Mouse (Mus musculus) spleen, adult 2 months (tissue): ENCODE results near the gene Trip13. TPM values are rescaled to one million over a fixed set of nuclear protein-coding genes. Genes with fewer than 3 reads are reported as not detected.

Experiments
- DNase-seq, 2 experiments: peaks; one replicate each; pipeline versions ENCODE4 v3.0.0 to v3.0.0-alpha.2; 2012 to 2021; ENCODE audit warnings: low spot score in 2 of 2, low read depth in 1 of 2
- H3K27ac ChIP-seq: fragments of 200-500 bp; 2 replicates; pipeline ENCODE4 v1.5.1; 2012; ENCODE audit warnings: low read length, inconsistent platforms; ENCODE audit not compliant: insufficient read depth
- H3K27me3 ChIP-seq: fragments of 200-500 bp; 2 replicates; pipeline ENCODE4 v1.6.1; 2012; ENCODE audit warnings: mild to moderate bottlenecking, moderate library complexity, low read length, inconsistent platforms; ENCODE audit not compliant: control insufficient read depth, insufficient read depth
- H3K36me3 ChIP-seq: fragments of 200-500 bp; 2 replicates; pipeline ENCODE4 v1.6.1; 2012; ENCODE audit warnings: mild to moderate bottlenecking, low read length, inconsistent platforms; ENCODE audit not compliant: control insufficient read depth, insufficient read depth
- H3K4me1 ChIP-seq: fragments of 200-500 bp; 2 replicates; pipeline ENCODE4 v1.6.1; 2011; ENCODE audit warnings: inconsistent platforms; ENCODE audit not compliant: control insufficient read depth, insufficient read depth, insufficient read length
- H3K4me3 ChIP-seq: fragments of 200-500 bp; 2 replicates; pipeline ENCODE4 v1.5.1; 2011; ENCODE audit warnings: mild to moderate bottlenecking, inconsistent platforms; ENCODE audit not compliant: insufficient read depth, insufficient read length; ENCODE audit errors: extremely low read depth
- CTCF ChIP-seq: fragments of 200-500 bp; IDR thresholded peaks from 2 replicates; pipeline ENCODE4 v1.5.1; 2011; ENCODE audit warnings: mild to moderate bottlenecking, inconsistent platforms; ENCODE audit not compliant: insufficient read depth, insufficient read length, insufficient replicate concordance; ENCODE audit errors: extremely low read depth
- POLR2A ChIP-seq: fragments of 200-500 bp; IDR thresholded peaks from 2 replicates; pipeline ENCODE4 v1.6.1; 2011; ENCODE audit warnings: low read depth, low read length, inconsistent platforms
- WGBS: fragments of 180-500 bp; shearing (Covaris S2); methylation state at CpG from one replicate; pipeline ENCODE4 v1.1.7; 2018; 5-methylcytosine and 5-hydroxymethylcytosine counted together
- polyA plus RNA-seq: library from polyadenylated mRNA; depleted of rRNA; stranded (reverse); fragments of >200 nt; gene quantifications from 2 replicates; pipeline ENCODE4 v1.2.3, GENCODE M21; 2012

Trip13 gene
- polyA plus RNA-seq, 1 experiment: 0.49 TPM

GRCm38 (mm10) chr13:73936938-73937320 lies 655 bp downstream of the Trip13 start:
- no peak overlapping the region for H3K27ac ChIP-seq
- WGBS: 13% methylated on average over 5 of the region's 5 CpGs
- DNase-seq: no peak

GRCm38 (mm10) chr13:73932201-73932600 lies 5.4 kb downstream of the Trip13 start:
- no peak overlapping the region for H3K4me3 ChIP-seq
- no peak for DNase-seq
- peaks cover 5% of the 10 kb centered on the region; the same call in 1 of the 2 replicates for H3K36me3 ChIP-seq
- TF ChIP-seq POLR2A (no peak), CTCF (no peak)
- H3K4me1 ChIP-seq: peaks cover 2% of the 10 kb centered on the region; the same call in 1 of the 2 replicates
- 95% methylated on average over 10 of the region's 10 CpGs for WGBS
- no peak overlapping the region for H3K27ac ChIP-seq
- H3K27me3 ChIP-seq: no peaks in the 10 kb centered on the region

More at GRCm38 (mm10) chr13:73936938-73937320, 655 bp downstream of the Trip13 start:
- TF ChIP-seq POLR2A: no peak
- no peak for TF ChIP-seq CTCF
- peaks cover 3% of the 10 kb centered on the region; the same call in 1 of the 2 replicates for H3K36me3 ChIP-seq
- peak overlapping the region; percentile 86 for H3K4me3 ChIP-seq
- peaks cover 7% of the 10 kb centered on the region; the same call in 1 of the 2 replicates for H3K4me1 ChIP-seq
- H3K27me3 ChIP-seq: no peaks in the 10 kb centered on the region

GRCm38 (mm10) chr13:73913066-73913465 lies 24.5 kb downstream of the Trip13 start:
- H3K27me3 ChIP-seq: no peaks in the 10 kb centered on the region
- H3K4me1 ChIP-seq: no peaks in the 10 kb centered on the region
- 96% methylated on average over 4 of the region's 4 CpGs for WGBS
- no peak for TF ChIP-seq POLR2A
- TF ChIP-seq CTCF: no peak
- H3K36me3 ChIP-seq: no peaks in the 10 kb centered on the region; the same call in 1 of the 2 replicates
- H3K4me3 ChIP-seq: no peak overlapping the region
- no peak overlapping the region for H3K27ac ChIP-seq
- no peak for DNase-seq

- H3K4me1 ChIP-seq: no peaks in the 10 kb centered on the region
- H3K36me3 ChIP-seq: no peaks in the 10 kb centered on the region
- peak; percentile 7 to 13 for DNase-seq
- no peak overlapping the region for H3K27ac ChIP-seq
- H3K27me3 ChIP-seq: no peaks in the 10 kb centered on the region
- no peak for TF ChIP-seq POLR2A
- TF ChIP-seq CTCF: peak; percentile 51; the same call in 1 of the 2 replicates
- H3K4me3 ChIP-seq: no peak overlapping the region
- 57% methylated on average over 2 of the region's 2 CpGs for WGBS
Observed at GRCm38 (mm10) chr13:73907683-73908412, 29.7 kb downstream of the Trip13 start.

- Histone ChIP-seq H3K4me3 (no peak overlapping the region), H3K36me3 (no peaks in the 10 kb centered on the region), H3K27ac (no peak overlapping the region), H3K4me1 (no peaks in the 10 kb centered on the region), H3K27me3 (no peaks in the 10 kb centered on the region)
- WGBS: 88% methylated on average over 5 of the region's 5 CpGs
- TF ChIP-seq CTCF (no peak), POLR2A (no peak)
- no peak for DNase-seq
Observed at GRCm38 (mm10) chr13:73907136-73907535, 30.4 kb downstream of the Trip13 start.

GRCm38 (mm10) chr13:73897561-73897960 lies 40.0 kb downstream of the Trip13 start:
- Histone ChIP-seq H3K4me1 (no peaks in the 10 kb centered on the region), H3K27me3 (no peaks in the 10 kb centered on the region), H3K4me3 (no peak overlapping the region), H3K36me3 (no peaks in the 10 kb centered on the region), H3K27ac (no peak overlapping the region)
- no peak for TF ChIP-seq POLR2A
- no peak for TF ChIP-seq CTCF
- DNase-seq: no peak
- WGBS: 70% methylated on average over 3 of the region's 3 CpGs

GRCm38 (mm10) chr13:73892493-73893178 lies 44.9 kb downstream of the Trip13 start:
- TF ChIP-seq POLR2A (no peak), CTCF (no peak)
- no peak for DNase-seq

More at GRCm38 (mm10) chr13:73892493-73893178, 44.9 kb downstream of the Trip13 start:
- no peaks in the 10 kb centered on the region for H3K36me3 ChIP-seq
- no peak overlapping the region for H3K27ac ChIP-seq
- no peaks in the 10 kb centered on the region for H3K27me3 ChIP-seq
- no peaks in the 10 kb centered on the region for H3K4me1 ChIP-seq
- no peak overlapping the region for H3K4me3 ChIP-seq
- 60% methylated on average over 6 of the region's 6 CpGs for WGBS
